Mouse (Mus musculus) cortical plate, adult 2 months (tissue): ENCODE data around the gene Slit3. TPM values are rescaled to one million over a fixed set of nuclear protein-coding genes. Genes with fewer than 3 reads are reported as not detected.

Experiments
- H3K27ac ChIP-seq: fragments of 200-500 bp; 2 replicates; pipeline ENCODE4 v1.5.1; 2012; ENCODE audit warnings: low read length, control low read depth, inconsistent platforms; ENCODE audit not compliant: insufficient read depth
- H3K4me1 ChIP-seq: fragments of 200-500 bp; 2 replicates; pipeline ENCODE4 v1.6.1; 2011; ENCODE audit warnings: low read length; ENCODE audit not compliant: control insufficient read depth, insufficient read depth
- H3K4me3 ChIP-seq: fragments of 200-500 bp; 2 replicates; pipeline ENCODE4 v1.5.1; 2011; ENCODE audit warnings: mild to moderate bottlenecking, low read length, control low read depth; ENCODE audit not compliant: insufficient read depth
- CTCF ChIP-seq: fragments of 200-500 bp; IDR thresholded peaks from 2 replicates; pipeline ENCODE4 v1.5.1; 2011; ENCODE audit warnings: mild to moderate bottlenecking, control low read depth, low read length; ENCODE audit not compliant: insufficient read depth; ENCODE audit errors: extremely low read depth
- POLR2A ChIP-seq: fragments of 200-500 bp; IDR thresholded peaks from 2 replicates; pipeline ENCODE4 v1.6.1; 2011; ENCODE audit warnings: mild to moderate bottlenecking, low read length, control low read depth; ENCODE audit not compliant: insufficient read depth; ENCODE audit errors: extremely low read depth
- polyA plus RNA-seq: library from polyadenylated mRNA; depleted of rRNA; stranded (reverse); fragments of >200 nt; gene quantifications from 2 replicates; pipeline ENCODE4 v1.2.3, GENCODE M21; 2012

Gene Slit3
- polyA plus RNA-seq, 1 experiment: 15.8 TPM

DNA sequence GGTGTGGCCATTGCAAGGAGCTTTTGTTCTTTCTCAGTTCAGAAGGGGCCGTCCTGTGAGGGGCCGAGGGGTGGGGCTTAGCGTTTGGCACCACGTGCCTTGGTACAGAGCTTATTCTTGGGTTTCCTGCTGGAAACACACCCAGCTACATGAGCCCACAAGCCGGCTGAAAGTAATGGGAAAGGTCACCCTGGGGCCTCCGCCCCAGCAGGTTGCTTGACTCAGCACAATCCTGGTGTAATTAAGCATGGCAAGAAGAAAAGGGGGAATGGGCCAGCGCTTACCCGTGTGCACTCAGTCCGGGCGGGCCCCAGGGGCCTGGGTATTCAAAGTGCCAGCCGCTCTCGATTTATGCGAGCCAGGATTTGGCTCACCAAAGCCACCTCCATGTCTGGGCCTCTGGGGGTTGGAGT, 30.5 kb downstream of the Slit3 start:
- H3K4me1 ChIP-seq: peaks cover 3% of the 10 kb centered on the region; the same call in 1 of the 2 replicates
- TF ChIP-seq POLR2A (no peak), CTCF (no peak)
- no peak overlapping the region for H3K4me3 ChIP-seq
- H3K27ac ChIP-seq: no peak overlapping the region

- TF ChIP-seq POLR2A (no peak), CTCF (no peak)
- Histone ChIP-seq H3K27ac (no peak overlapping the region), H3K4me1 (peaks cover 3% of the 10 kb centered on the region; the same call in 1 of the 2 replicates), H3K4me3 (no peak overlapping the region)
Observed at GRCm38 (mm10) chr11:35152875-35153274, 31.9 kb downstream of the Slit3 start.

DNA sequence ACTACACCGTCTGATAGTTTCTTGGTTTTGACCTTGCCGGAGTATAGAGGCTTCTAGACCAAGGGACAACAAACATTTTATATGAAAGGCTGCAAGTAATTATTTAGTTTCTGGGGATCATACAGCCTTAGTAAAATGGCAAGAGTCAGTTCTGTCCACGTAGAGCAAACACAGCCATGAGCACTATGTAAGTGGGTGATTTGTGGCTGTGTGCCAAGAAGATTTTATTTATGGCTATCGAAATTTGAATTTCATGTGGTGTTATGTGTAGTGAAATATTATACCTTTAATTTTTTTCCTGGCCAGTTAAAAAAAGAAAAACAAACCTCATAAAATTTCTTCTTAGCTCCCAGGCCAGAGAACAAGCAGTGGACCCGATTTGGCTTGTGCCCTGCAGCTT, 33.4 kb downstream of the Slit3 start:
- Histone ChIP-seq H3K4me3 (no peak overlapping the region), H3K4me1 (peaks cover 3% of the 10 kb centered on the region; the same call in 1 of the 2 replicates), H3K27ac (no peak overlapping the region)
- TF ChIP-seq CTCF (no peak), POLR2A (no peak)

- H3K27ac ChIP-seq: no peak overlapping the region
- no peak for TF ChIP-seq CTCF
- TF ChIP-seq POLR2A: no peak
- peaks cover 6% of the 10 kb centered on the region for H3K4me1 ChIP-seq
- no peak overlapping the region for H3K4me3 ChIP-seq
Observed at GRCm38 (mm10) chr11:35155281-35155680, 34.3 kb downstream of the Slit3 start.

DNA sequence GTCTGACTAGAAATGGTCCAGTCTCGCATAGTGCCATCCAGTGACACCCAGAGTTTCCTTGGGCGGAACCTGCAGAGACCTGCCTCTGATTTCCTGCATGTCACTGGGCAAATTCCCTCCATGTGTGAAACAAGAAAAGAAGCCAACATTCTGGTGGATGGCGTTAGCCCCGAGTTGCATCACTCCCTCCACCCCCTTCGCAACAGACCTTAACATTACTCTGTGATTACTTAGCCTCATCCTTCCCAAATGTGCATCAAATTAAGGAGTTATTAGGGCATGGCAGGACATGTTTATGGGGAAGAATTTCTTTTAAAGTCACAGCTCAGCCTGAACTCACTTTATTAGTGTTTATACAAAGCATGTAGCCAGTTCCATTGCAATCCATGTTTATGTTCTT, 35.7 kb downstream of the Slit3 start:
- H3K27ac ChIP-seq: no peak overlapping the region
- no peak overlapping the region for H3K4me3 ChIP-seq
- TF ChIP-seq POLR2A (no peak), CTCF (no peak)
- H3K4me1 ChIP-seq: peaks cover 11% of the 10 kb centered on the region

DNA sequence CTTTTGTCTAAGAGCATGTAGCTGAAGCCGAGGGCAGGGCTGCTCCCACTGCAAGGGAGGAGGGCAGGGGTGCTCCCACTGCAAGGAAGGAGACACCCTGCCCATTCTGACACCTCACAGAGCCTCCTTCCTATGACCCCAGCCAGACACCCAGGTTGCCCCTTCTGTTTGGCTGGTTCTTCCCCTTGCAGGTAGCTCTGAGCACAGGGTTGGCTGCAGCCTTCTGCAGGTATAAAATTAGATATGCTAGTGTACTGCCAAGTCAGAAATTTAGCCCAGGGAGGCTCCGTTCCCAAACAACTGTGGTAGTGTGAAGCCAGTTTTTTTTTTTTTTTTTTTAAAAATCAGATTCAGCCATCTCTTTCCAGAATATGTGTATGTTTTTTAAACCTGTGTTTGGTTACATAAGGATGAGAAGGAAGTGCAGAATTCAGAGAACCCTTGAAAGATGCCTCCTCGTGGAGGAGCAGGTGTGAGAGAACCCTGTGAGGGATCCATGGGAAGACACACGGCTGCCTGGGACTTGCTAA, 39.7 kb downstream of the Slit3 start:
- TF ChIP-seq POLR2A (no peak), CTCF (no peak)

GRCm38 (mm10) chr11:35163396-35163795, 42.4 kb downstream of the Slit3 start:
- Histone ChIP-seq H3K4me3 (no peak overlapping the region), H3K27ac (no peak overlapping the region), H3K4me1 (peaks cover 12% of the 10 kb centered on the region)
- TF ChIP-seq POLR2A: no peak
- no peak for TF ChIP-seq CTCF

More for the DNA sequence above, 39.7 kb downstream of the Slit3 start:
- H3K27ac ChIP-seq: peak overlapping the region; percentile 98
- no peak overlapping the region for H3K4me3 ChIP-seq
- peaks cover 8% of the 10 kb centered on the region for H3K4me1 ChIP-seq

- H3K27ac ChIP-seq: no peak overlapping the region
- TF ChIP-seq CTCF (no peak), POLR2A (no peak)
- H3K4me1 ChIP-seq: peaks cover 4% of the 10 kb centered on the region; the same call in 1 of the 2 replicates
- H3K4me3 ChIP-seq: no peak overlapping the region
Observed at GRCm38 (mm10) chr11:35167176-35167575, 46.2 kb downstream of the Slit3 start.

DNA sequence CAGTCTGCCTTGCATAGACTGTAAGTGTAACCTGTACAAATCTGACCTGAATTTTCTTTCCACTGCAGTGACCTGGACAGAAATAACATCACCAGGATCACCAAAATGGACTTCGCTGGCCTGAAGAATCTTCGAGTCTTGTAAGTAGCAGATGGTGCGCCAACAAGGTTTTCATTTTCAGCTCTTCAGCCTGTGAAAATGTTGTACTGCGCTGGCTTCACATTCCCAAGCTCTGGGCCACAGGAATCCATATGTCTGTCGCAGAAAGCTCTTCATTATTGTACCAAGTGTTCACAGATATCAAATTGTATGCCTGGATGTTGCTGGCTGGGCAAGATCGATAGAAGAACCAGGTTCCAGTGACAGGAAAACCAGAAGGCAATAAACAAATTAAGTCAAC, 50.5 kb downstream of the Slit3 start:
- Histone ChIP-seq H3K4me1 (peaks cover 4% of the 10 kb centered on the region), H3K4me3 (no peak overlapping the region), H3K27ac (0 out of 2 replicates have a peak overlapping the region, but pooled peaks have one; percentile 12)
- no peak for TF ChIP-seq POLR2A
- TF ChIP-seq CTCF: no peak

DNA sequence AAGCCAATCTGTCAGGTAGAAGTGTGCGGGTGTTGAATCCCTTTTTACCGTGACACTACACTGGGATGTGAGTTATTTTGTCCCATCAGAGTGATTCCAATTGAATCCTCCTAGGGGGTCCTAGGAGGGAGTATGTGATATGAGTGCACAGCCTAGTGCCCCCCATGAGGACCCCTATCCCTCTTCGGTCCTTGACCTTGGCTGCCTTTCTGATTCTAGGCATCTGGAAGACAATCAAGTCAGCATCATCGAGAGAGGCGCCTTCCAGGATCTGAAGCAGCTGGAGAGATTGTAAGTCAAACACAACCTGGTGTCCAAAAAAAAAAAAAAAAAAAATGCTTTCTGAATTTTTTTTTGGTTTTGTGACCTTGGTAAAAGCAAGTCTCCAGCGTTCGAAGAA, 56.5 kb downstream of the Slit3 start:
- TF ChIP-seq CTCF (no peak), POLR2A (no peak)
- Histone ChIP-seq H3K4me1 (peaks cover 6% of the 10 kb centered on the region), H3K27ac (0 out of 2 replicates have a peak overlapping the region, but pooled peaks have one; percentile 31), H3K4me3 (no peak overlapping the region)
